Mouse (Mus musculus): Measurements from ENCODE around the gene Slc16a6. TPM values are rescaled to one million over a fixed set of nuclear protein-coding genes. Genes with fewer than 3 reads are reported as not detected.

Slc16a6 gene
- polyA plus RNA-seq, 1 experiment, result 4.3 TPM

GRCm38 (mm10) chr11:109470170-109470569 lies 3.2 kb downstream of the Slc16a6 start:
- no peak overlapping the region for H3ac ChIP-seq (ENCODE audit: control insufficient read depth, insufficient read length)
- H3K79me2 ChIP-seq (ENCODE audit: control insufficient read depth, insufficient read depth), result no peaks in the 10 kb centered on the region
- no peaks in the 10 kb centered on the region for H3K27me3 ChIP-seq (ENCODE audit: control insufficient read depth, insufficient read depth, insufficient read length)
- no peak overlapping the region for H3K4me3 ChIP-seq
- TF ChIP-seq MYOD1 (IDR thresholded peaks at IDR 0.05; ENCODE audit: control insufficient read depth in 1 of 3, insufficient read length in 2 of 3, low read depth in 2 of 3), result no peak
- no peak for TF ChIP-seq USF1 (IDR thresholded peaks at IDR 0.05; ENCODE audit: low read depth)
- TF ChIP-seq POLR2AphosphoS2 (IDR thresholded peaks at IDR 0.05; ENCODE audit: insufficient read length, low read depth), result no peak
- no peak for TF ChIP-seq REST (IDR thresholded peaks at IDR 0.05; ENCODE audit: insufficient read depth, insufficient read length)
- TF ChIP-seq TCF3 (IDR thresholded peaks at IDR 0.05; ENCODE audit: insufficient read length, low read depth), result no peak
- no peak for TF ChIP-seq E2F4 (IDR thresholded peaks at IDR 0.05; ENCODE audit: insufficient read depth)
- no peak for TF ChIP-seq POLR2A (IDR thresholded peaks at IDR 0.05; ENCODE audit: insufficient read length, low read depth)
- TF ChIP-seq TCF12 (IDR thresholded peaks at IDR 0.05; ENCODE audit: insufficient read depth, poor library complexity, severe bottlenecking), result no peak
- TF ChIP-seq MYOG (IDR thresholded peaks at IDR 0.05; ENCODE audit: control insufficient read depth in 1 of 3, insufficient read depth in 1 of 3, insufficient read length in 2 of 3, low read depth in 2 of 3), result no peak
- TF ChIP-seq MAX (IDR thresholded peaks at IDR 0.05; ENCODE audit: low read depth), result no peak
- TF ChIP-seq SRF (IDR thresholded peaks at IDR 0.05; ENCODE audit: control insufficient read depth, insufficient read length, low read depth), result no peak
- H3K36me3 ChIP-seq (ENCODE audit: control insufficient read depth, insufficient read depth), result no peaks in the 10 kb centered on the region
- H3K4me2 ChIP-seq (ENCODE audit: low read depth), result no peak overlapping the region

DNA sequence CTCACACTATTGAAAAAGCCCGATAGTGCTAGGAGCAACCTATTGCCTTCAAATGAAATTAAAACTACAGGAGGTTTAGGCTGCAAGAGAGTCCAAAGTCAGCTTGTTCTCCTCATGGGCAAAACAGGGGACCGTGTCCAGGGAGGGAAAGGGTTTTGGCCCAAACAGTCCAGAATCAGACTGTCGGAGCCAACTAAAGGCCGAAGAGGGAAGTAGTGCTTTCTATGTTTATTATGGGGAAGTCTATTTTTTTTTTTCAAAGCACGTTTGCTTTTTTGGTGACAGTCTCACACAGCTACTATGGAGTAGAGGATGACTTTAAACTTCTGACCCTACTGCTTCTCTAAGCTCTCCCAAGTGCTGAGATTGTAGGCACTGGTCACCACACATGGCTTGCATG lies 5.3 kb downstream of the Slc16a6 start:
- Histone ChIP-seq H3ac (ENCODE audit: control insufficient read depth, insufficient read length) (no peak overlapping the region), H3K36me3 (ENCODE audit: control insufficient read depth, insufficient read depth) (no peaks in the 10 kb centered on the region), H3K4me2 (ENCODE audit: low read depth) (no peak overlapping the region), H3K79me2 (ENCODE audit: control insufficient read depth, insufficient read depth) (no peaks in the 10 kb centered on the region), H3K4me3 (no peak overlapping the region), H3K27me3 (ENCODE audit: control insufficient read depth, insufficient read depth, insufficient read length) (no peaks in the 10 kb centered on the region)
- TF ChIP-seq POLR2A (IDR thresholded peaks at IDR 0.05; ENCODE audit: insufficient read length, low read depth) (no peak), SRF (IDR thresholded peaks at IDR 0.05; ENCODE audit: control insufficient read depth, insufficient read length, low read depth) (no peak), REST (IDR thresholded peaks at IDR 0.05; ENCODE audit: insufficient read depth, insufficient read length) (no peak), TCF3 (IDR thresholded peaks at IDR 0.05; ENCODE audit: insufficient read length, low read depth) (no peak), E2F4 (IDR thresholded peaks at IDR 0.05; ENCODE audit: insufficient read depth) (no peak), POLR2AphosphoS2 (IDR thresholded peaks at IDR 0.05; ENCODE audit: insufficient read length, low read depth) (no peak), MAX (IDR thresholded peaks at IDR 0.05; ENCODE audit: low read depth) (no peak), MYOD1 (IDR thresholded peaks at IDR 0.05; ENCODE audit: control insufficient read depth in 1 of 3, insufficient read length in 2 of 3, low read depth in 2 of 3) (no peak), MYOG (IDR thresholded peaks at IDR 0.05; ENCODE audit: control insufficient read depth in 1 of 3, insufficient read depth in 1 of 3, insufficient read length in 2 of 3, low read depth in 2 of 3) (no peak), CEBPB (IDR thresholded peaks at IDR 0.05; ENCODE audit: insufficient read depth, poor library complexity, severe bottlenecking) (no peak), TCF12 (IDR thresholded peaks at IDR 0.05; ENCODE audit: insufficient read depth, poor library complexity, severe bottlenecking) (no peak)

DNA sequence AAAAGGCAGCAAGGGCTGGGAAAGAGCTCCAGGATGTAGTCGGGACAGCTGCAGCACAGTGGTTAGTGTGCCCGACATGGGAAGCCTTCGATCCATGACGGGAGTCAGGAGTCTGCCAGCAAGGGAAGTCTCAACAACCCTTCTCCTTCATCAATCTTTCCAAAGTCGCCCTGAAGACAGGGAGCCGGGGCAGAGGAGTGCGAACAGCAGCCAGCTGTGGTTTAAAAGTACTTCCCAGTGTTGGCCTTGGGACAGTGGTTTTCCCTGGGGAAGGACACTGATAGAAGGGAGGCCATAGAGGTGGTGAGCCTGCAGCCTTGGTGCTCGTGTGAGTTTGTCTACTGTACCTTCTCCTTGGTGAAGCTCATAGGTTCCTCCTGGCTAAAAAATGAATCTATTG lies 6.4 kb downstream of the Slc16a6 start:
- H3K4me2 ChIP-seq (ENCODE audit: low read depth), result no peak overlapping the region
- H3K79me2 ChIP-seq (ENCODE audit: control insufficient read depth, insufficient read depth), result no peaks in the 10 kb centered on the region
- TF ChIP-seq REST (IDR thresholded peaks at IDR 0.05; ENCODE audit: insufficient read depth, insufficient read length) (no peak), MYOG (IDR thresholded peaks at IDR 0.05; ENCODE audit: control insufficient read depth in 1 of 3, insufficient read depth in 1 of 3, insufficient read length in 2 of 3, low read depth in 2 of 3) (no peak), CEBPB (IDR thresholded peaks at IDR 0.05; ENCODE audit: insufficient read depth, poor library complexity, severe bottlenecking) (no peak), SRF (IDR thresholded peaks at IDR 0.05; ENCODE audit: control insufficient read depth, insufficient read length, low read depth) (no peak), USF1 (IDR thresholded peaks at IDR 0.05; ENCODE audit: low read depth) (no peak), MAX (IDR thresholded peaks at IDR 0.05; ENCODE audit: low read depth) (no peak)

DNA sequence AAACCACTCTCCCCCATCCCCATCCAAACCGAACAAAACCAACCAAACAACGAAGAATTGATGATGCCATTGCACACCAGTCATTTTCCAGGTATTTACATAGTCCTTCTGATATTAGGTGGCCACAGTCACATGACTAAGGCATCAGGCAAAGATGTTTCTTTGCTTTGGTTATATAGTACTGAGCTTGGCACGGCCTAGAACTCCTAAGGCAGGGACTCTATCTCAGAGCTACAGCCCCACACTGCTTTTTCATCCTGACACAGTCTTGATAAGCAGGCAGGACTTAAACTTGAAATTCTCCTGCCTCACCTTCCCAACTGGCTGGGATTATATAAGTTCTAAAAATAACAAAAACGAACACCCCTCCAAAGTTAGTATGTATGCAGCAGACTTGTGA lies 8.3 kb downstream of the Slc16a6 start:
- H3K4me2 ChIP-seq (ENCODE audit: low read depth), result no peak overlapping the region
- no peak for TF ChIP-seq SRF (IDR thresholded peaks at IDR 0.05; ENCODE audit: control insufficient read depth, insufficient read length, low read depth)
- TF ChIP-seq MYOD1 (IDR thresholded peaks at IDR 0.05; ENCODE audit: control insufficient read depth in 1 of 3, insufficient read length in 2 of 3, low read depth in 2 of 3), result no peak
- no peak for TF ChIP-seq MYOG (IDR thresholded peaks at IDR 0.05; ENCODE audit: control insufficient read depth in 1 of 3, insufficient read depth in 1 of 3, insufficient read length in 2 of 3, low read depth in 2 of 3)
- no peak for TF ChIP-seq POLR2A (IDR thresholded peaks at IDR 0.05; ENCODE audit: insufficient read length, low read depth)
- no peak for TF ChIP-seq CEBPB (IDR thresholded peaks at IDR 0.05; ENCODE audit: insufficient read depth, poor library complexity, severe bottlenecking)
- no peak for TF ChIP-seq TCF12 (IDR thresholded peaks at IDR 0.05; ENCODE audit: insufficient read depth, poor library complexity, severe bottlenecking)
- TF ChIP-seq TCF3 (IDR thresholded peaks at IDR 0.05; ENCODE audit: insufficient read length, low read depth), result no peak
- no peak for TF ChIP-seq USF1 (IDR thresholded peaks at IDR 0.05; ENCODE audit: low read depth)
- TF ChIP-seq E2F4 (IDR thresholded peaks at IDR 0.05; ENCODE audit: insufficient read depth), result no peak
- TF ChIP-seq REST (IDR thresholded peaks at IDR 0.05; ENCODE audit: insufficient read depth, insufficient read length), result no peak
- no peak for TF ChIP-seq MAX (IDR thresholded peaks at IDR 0.05; ENCODE audit: low read depth)
- TF ChIP-seq POLR2AphosphoS2 (IDR thresholded peaks at IDR 0.05; ENCODE audit: insufficient read length, low read depth), result no peak
- no peaks in the 10 kb centered on the region for H3K79me2 ChIP-seq (ENCODE audit: control insufficient read depth, insufficient read depth)
- H3K36me3 ChIP-seq (ENCODE audit: control insufficient read depth, insufficient read depth), result no peaks in the 10 kb centered on the region
- H3K27me3 ChIP-seq (ENCODE audit: control insufficient read depth, insufficient read depth, insufficient read length), result no peaks in the 10 kb centered on the region
- no peak overlapping the region for H3ac ChIP-seq (ENCODE audit: control insufficient read depth, insufficient read length)
- H3K4me3 ChIP-seq, result no peak overlapping the region

More for the DNA sequence above, 6.4 kb downstream of the Slc16a6 start:
- H3ac ChIP-seq (ENCODE audit: control insufficient read depth, insufficient read length), result no peak overlapping the region
- H3K4me3 ChIP-seq, result no peak overlapping the region
- no peaks in the 10 kb centered on the region for H3K27me3 ChIP-seq (ENCODE audit: control insufficient read depth, insufficient read depth, insufficient read length)
- no peaks in the 10 kb centered on the region for H3K36me3 ChIP-seq (ENCODE audit: control insufficient read depth, insufficient read depth)

DNA sequence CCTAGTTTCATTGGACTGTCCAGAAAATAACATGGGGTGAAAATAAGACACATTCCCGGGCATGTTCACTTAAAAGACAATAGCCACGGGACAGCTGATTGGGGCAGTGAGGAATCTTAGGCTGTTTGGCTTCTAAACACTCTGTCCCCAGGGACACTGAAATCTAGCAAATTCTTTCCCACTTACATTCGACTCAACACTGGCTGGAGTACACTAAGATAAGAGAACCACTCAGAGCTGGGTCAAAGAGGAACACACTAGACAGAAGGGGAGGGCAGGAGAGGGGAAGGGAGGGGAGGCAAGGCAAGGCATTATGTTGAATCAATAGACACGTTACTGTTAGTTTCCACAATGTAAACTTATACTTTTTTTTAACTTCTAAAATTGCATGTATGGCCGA lies 12.8 kb downstream of the Slc16a6 start:
- no peak overlapping the region for H3K4me3 ChIP-seq
- peaks cover 4% of the 10 kb centered on the region for H3K36me3 ChIP-seq (ENCODE audit: control insufficient read depth, insufficient read depth)

More for the DNA sequence above, 12.8 kb downstream of the Slc16a6 start:
- no peaks in the 10 kb centered on the region for H3K79me2 ChIP-seq (ENCODE audit: control insufficient read depth, insufficient read depth)
- H3ac ChIP-seq (ENCODE audit: control insufficient read depth, insufficient read length), result no peak overlapping the region
- TF ChIP-seq CEBPB (IDR thresholded peaks at IDR 0.05; ENCODE audit: insufficient read depth, poor library complexity, severe bottlenecking), result no peak
- TF ChIP-seq SRF (IDR thresholded peaks at IDR 0.05; ENCODE audit: control insufficient read depth, insufficient read length, low read depth), result no peak
- no peak for TF ChIP-seq POLR2A (IDR thresholded peaks at IDR 0.05; ENCODE audit: insufficient read length, low read depth)
- TF ChIP-seq REST (IDR thresholded peaks at IDR 0.05; ENCODE audit: insufficient read depth, insufficient read length), result no peak
- no peak for TF ChIP-seq POLR2AphosphoS2 (IDR thresholded peaks at IDR 0.05; ENCODE audit: insufficient read length, low read depth)
- TF ChIP-seq MYOG (IDR thresholded peaks at IDR 0.05; ENCODE audit: control insufficient read depth in 1 of 3, insufficient read depth in 1 of 3, insufficient read length in 2 of 3, low read depth in 2 of 3), result no peak
- TF ChIP-seq MYOD1 (IDR thresholded peaks at IDR 0.05; ENCODE audit: control insufficient read depth in 1 of 3, insufficient read length in 2 of 3, low read depth in 2 of 3), result no peak
- no peak for TF ChIP-seq USF1 (IDR thresholded peaks at IDR 0.05; ENCODE audit: low read depth)
- H3K27me3 ChIP-seq (ENCODE audit: control insufficient read depth, insufficient read depth, insufficient read length), result no peaks in the 10 kb centered on the region
- H3K4me2 ChIP-seq (ENCODE audit: low read depth), result no peak overlapping the region

All from myocyte (in vitro differentiated cells).